Mouse (Mus musculus) midbrain, embryonic 15.5 days (tissue): ENCODE measurements around the gene Eya3. TPM values are rescaled to one million over a fixed set of nuclear protein-coding genes. Genes with fewer than 3 reads are reported as not detected.

Experiments
- ATAC-seq: fragments of 200-750 bp; cut with Nextera tagmentation; replicated peaks from 2 replicates; pipeline ENCODE4 v1.8.0; 2017; ENCODE audit warnings: moderate TSS enrichment
- H3K27ac ChIP-seq: fragments of 300-500 bp; sonication (generic); 2 replicates; pipeline ENCODE4 v1.5.1; 2015; ENCODE audit warnings: mild to moderate bottlenecking, inconsistent platforms
- H3K27me3 ChIP-seq: fragments of 300-500 bp; sonication (generic); replicated peaks from 2 replicates; pipeline ENCODE4 v1.6.1; 2015; ENCODE audit warnings: inconsistent platforms
- H3K36me3 ChIP-seq: fragments of 300-500 bp; sonication (generic); replicated peaks from 2 replicates; pipeline ENCODE4 v1.6.1; 2015; ENCODE audit warnings: inconsistent platforms
- H3K4me1 ChIP-seq: fragments of 300-500 bp; sonication (generic); 2 replicates; pipeline ENCODE4 v1.6.1; 2015; ENCODE audit warnings: inconsistent platforms
- H3K4me2 ChIP-seq: fragments of 300-500 bp; sonication (generic); 2 replicates; pipeline ENCODE4 v1.6.1; 2015; ENCODE audit warnings: inconsistent platforms, mild to moderate bottlenecking, moderate library complexity
- H3K4me3 ChIP-seq: fragments of 300-500 bp; sonication (generic); 2 replicates; pipeline ENCODE4 v1.5.1; 2015; ENCODE audit warnings: mild to moderate bottlenecking, inconsistent platforms
- H3K9ac ChIP-seq: fragments of 300-500 bp; sonication (generic); 2 replicates; pipeline ENCODE4 v1.6.1; 2015; ENCODE audit warnings: mild to moderate bottlenecking, inconsistent platforms
- H3K9me3 ChIP-seq: fragments of 300-500 bp; sonication (generic); 2 replicates; pipeline ENCODE4 v1.6.1; 2016; ENCODE audit warnings: inconsistent platforms
- WGBS: fragments of 180-500 bp; shearing (Covaris S2); methylation state at CpG from one replicate; pipeline ENCODE4 v1.1.7; 2015; ENCODE audit warnings: mixed read lengths; 5-methylcytosine and 5-hydroxymethylcytosine counted together
- polyA plus RNA-seq: library from polyadenylated mRNA; unstranded; fragments of >200 nt; fragmentation: Nextera tagmentation; extraction: Ambion mirVana; gene quantifications from 2 replicates; pipeline ENCODE4 v1.2.1, GENCODE M21; 2015

The Eya3 gene
- polyA plus RNA-seq, 1 experiment from 2014 or later = 15.3 TPM

DNA sequence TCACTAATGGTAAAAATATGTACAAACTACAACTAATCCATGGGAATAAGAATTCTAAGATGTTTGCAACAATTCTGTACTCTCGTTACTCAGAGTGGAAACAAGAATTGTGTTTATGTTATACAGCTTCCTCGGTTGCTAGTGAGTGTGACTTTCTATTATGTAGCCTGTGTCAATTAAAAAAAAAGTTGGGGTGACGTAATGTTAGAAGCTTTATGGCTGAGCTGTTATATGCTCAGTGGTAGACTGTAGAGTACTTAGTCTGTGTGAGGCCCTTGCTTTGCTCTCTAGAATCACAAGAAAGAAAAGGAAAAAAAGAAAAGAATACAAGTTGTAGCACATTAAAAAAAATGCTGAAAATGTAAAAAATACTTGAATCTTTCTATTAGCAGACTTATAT, 15.0 kb downstream of the Eya3 start:
- ATAC-seq = no peak
- no peaks in the 10 kb centered on the region for H3K36me3 ChIP-seq
- WGBS = 74% methylated on average over 3 of the region's 3 CpGs
- no peak overlapping the region for H3K27ac ChIP-seq
- H3K9ac ChIP-seq = no peak overlapping the region
- H3K27me3 ChIP-seq = no peaks in the 10 kb centered on the region
- H3K4me1 ChIP-seq = peaks cover 6% of the 10 kb centered on the region; the same call in 1 of the 2 replicates
- no peaks in the 10 kb centered on the region for H3K9me3 ChIP-seq
- no peak overlapping the region for H3K4me2 ChIP-seq
- no peak overlapping the region for H3K4me3 ChIP-seq

DNA sequence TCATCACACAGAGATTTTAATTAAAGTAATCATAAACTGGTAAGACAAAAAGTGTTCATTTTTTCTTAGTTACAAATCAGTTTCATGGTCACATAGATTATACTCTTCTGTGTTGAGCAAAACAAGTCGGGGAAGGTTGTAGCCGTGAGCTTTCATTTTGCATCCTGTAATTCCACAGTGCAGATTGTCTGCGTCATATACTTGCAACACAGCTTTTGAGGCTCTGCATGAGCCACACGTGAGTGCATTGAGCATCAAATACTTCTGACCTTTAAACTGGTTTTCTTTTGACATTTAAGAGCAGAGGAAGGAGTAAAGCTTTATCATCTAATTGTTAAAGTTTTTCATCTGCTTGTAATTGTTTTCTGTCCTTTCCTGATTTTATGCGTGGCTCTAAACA, 16.5 kb downstream of the Eya3 start:
- 79% methylated on average over 5 of the region's 5 CpGs for WGBS
- H3K27ac ChIP-seq = no peak overlapping the region
- no peak overlapping the region for H3K4me3 ChIP-seq
- no peaks in the 10 kb centered on the region for H3K36me3 ChIP-seq
- no peak overlapping the region for H3K4me2 ChIP-seq
- H3K9ac ChIP-seq = no peak overlapping the region
- H3K4me1 ChIP-seq = no peaks in the 10 kb centered on the region
- H3K27me3 ChIP-seq = no peaks in the 10 kb centered on the region
- ATAC-seq = no peak
- H3K9me3 ChIP-seq = no peaks in the 10 kb centered on the region

GRCm38 (mm10) chr4:132659106-132659505, 20.3 kb downstream of the Eya3 start:
- H3K27me3 ChIP-seq = no peaks in the 10 kb centered on the region
- no peaks in the 10 kb centered on the region for H3K4me1 ChIP-seq
- WGBS = 90% methylated on average over 7 of the region's 7 CpGs
- H3K27ac ChIP-seq = no peak overlapping the region
- no peak overlapping the region for H3K4me3 ChIP-seq
- no peaks in the 10 kb centered on the region for H3K9me3 ChIP-seq
- peaks cover 3% of the 10 kb centered on the region; the same call in 1 of the 2 replicates for H3K36me3 ChIP-seq
- no peak overlapping the region for H3K4me2 ChIP-seq
- no peak overlapping the region for H3K9ac ChIP-seq
- no peak for ATAC-seq

- H3K9me3 ChIP-seq = no peaks in the 10 kb centered on the region
- H3K36me3 ChIP-seq = peaks cover 26% of the 10 kb centered on the region
- H3K4me2 ChIP-seq = no peak overlapping the region
- H3K4me1 ChIP-seq = no peaks in the 10 kb centered on the region
- 95% methylated on average over 5 of the region's 5 CpGs for WGBS
- no peak overlapping the region for H3K4me3 ChIP-seq
- ATAC-seq = no peak
- no peak overlapping the region for H3K27ac ChIP-seq
- H3K9ac ChIP-seq = no peak overlapping the region
- no peaks in the 10 kb centered on the region for H3K27me3 ChIP-seq
Observed at GRCm38 (mm10) chr4:132672697-132673096, 33.9 kb downstream of the Eya3 start.

GRCm38 (mm10) chr4:132676771-132677539, 38.2 kb downstream of the Eya3 start:
- no peak overlapping the region for H3K27ac ChIP-seq
- no peak overlapping the region for H3K4me2 ChIP-seq
- peaks cover 23% of the 10 kb centered on the region; the same call in 1 of the 2 replicates for H3K36me3 ChIP-seq
- H3K9ac ChIP-seq = no peak overlapping the region
- 91% methylated on average over 7 of the region's 7 CpGs for WGBS
- no peaks in the 10 kb centered on the region for H3K9me3 ChIP-seq
- no peak for ATAC-seq
- no peak overlapping the region for H3K4me3 ChIP-seq
- H3K27me3 ChIP-seq = no peaks in the 10 kb centered on the region
- H3K4me1 ChIP-seq = no peaks in the 10 kb centered on the region

- Histone ChIP-seq H3K4me2 (no peak overlapping the region), H3K27ac (no peak overlapping the region), H3K36me3 (peaks cover 3% of the 10 kb centered on the region; the same call in 1 of the 2 replicates), H3K27me3 (no peaks in the 10 kb centered on the region), H3K9ac (no peak overlapping the region), H3K9me3 (no peaks in the 10 kb centered on the region), H3K4me1 (no peaks in the 10 kb centered on the region), H3K4me3 (no peak overlapping the region)
- WGBS = 85% methylated on average over 2 of the region's 2 CpGs
- ATAC-seq = no peak
Observed at GRCm38 (mm10) chr4:132689634-132690033, 50.8 kb downstream of the Eya3 start.

DNA sequence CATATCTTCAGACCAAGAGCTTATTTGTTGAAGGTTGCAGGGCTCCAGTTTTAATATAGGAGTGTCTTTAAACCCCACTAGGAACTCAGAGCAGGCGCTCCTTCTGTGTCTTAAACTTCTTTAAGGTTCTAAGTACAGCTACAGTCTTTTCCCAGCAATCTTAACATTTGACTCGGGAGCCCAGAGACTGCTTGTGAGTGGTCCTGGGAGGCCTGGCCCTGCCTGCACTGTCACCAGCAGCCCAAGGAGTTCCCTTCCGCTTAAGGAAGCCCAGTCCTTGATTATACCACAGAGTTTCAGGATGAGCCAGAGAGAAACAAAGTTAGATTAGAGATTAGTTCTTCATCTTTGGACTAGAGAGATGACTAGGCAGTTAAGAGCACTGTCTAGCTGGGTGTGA, 54.6 kb downstream of the Eya3 start:
- H3K27me3 ChIP-seq = no peaks in the 10 kb centered on the region
- H3K36me3 ChIP-seq = peaks cover 5% of the 10 kb centered on the region; the same call in 1 of the 2 replicates
- no peak overlapping the region for H3K4me3 ChIP-seq
- H3K9ac ChIP-seq = no peak overlapping the region
- no peak overlapping the region for H3K27ac ChIP-seq
- no peak overlapping the region for H3K4me2 ChIP-seq
- WGBS = 90% methylated on average over 3 of the region's 3 CpGs
- H3K4me1 ChIP-seq = no peaks in the 10 kb centered on the region
- no peaks in the 10 kb centered on the region for H3K9me3 ChIP-seq
- no peak for ATAC-seq

DNA sequence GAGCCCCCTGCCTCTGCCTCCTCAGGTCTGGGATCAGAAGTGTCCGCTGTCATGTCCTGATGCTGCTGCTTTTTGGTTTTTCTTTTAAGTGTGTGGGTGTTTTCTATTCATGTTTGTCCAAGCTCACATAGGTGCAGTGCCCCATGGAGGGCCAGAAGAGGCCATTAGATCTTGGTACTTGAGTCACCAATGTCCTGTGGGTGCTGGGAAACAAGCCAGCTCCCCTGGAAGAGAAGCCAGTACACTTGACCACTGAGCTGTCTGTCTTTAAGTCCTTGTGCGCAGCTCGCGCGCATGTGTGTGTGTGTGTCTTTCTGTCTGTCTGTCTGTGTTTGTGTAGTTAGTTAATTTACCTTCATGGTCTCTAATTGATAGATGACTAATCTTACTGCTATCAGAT, 63.3 kb downstream of the Eya3 start:
- WGBS = 95% methylated on average over 5 of the region's 5 CpGs
- Histone ChIP-seq H3K27ac (no peak overlapping the region), H3K9ac (no peak overlapping the region), H3K4me3 (no peak overlapping the region), H3K4me1 (no peaks in the 10 kb centered on the region), H3K4me2 (no peak overlapping the region), H3K27me3 (no peaks in the 10 kb centered on the region), H3K36me3 (peaks cover 37% of the 10 kb centered on the region), H3K9me3 (no peaks in the 10 kb centered on the region)
- ATAC-seq = no peak

GRCm38 (mm10) chr4:132706885-132707284, 68.1 kb downstream of the Eya3 start:
- 96% methylated on average over 8 of the region's 8 CpGs for WGBS
- no peaks in the 10 kb centered on the region for H3K27me3 ChIP-seq
- H3K4me3 ChIP-seq = no peak overlapping the region
- no peak overlapping the region for H3K27ac ChIP-seq
- peaks cover 61% of the 10 kb centered on the region for H3K36me3 ChIP-seq
- ATAC-seq = no peak
- no peaks in the 10 kb centered on the region for H3K9me3 ChIP-seq
- no peak overlapping the region for H3K4me2 ChIP-seq
- no peaks in the 10 kb centered on the region for H3K4me1 ChIP-seq
- no peak overlapping the region for H3K9ac ChIP-seq

DNA sequence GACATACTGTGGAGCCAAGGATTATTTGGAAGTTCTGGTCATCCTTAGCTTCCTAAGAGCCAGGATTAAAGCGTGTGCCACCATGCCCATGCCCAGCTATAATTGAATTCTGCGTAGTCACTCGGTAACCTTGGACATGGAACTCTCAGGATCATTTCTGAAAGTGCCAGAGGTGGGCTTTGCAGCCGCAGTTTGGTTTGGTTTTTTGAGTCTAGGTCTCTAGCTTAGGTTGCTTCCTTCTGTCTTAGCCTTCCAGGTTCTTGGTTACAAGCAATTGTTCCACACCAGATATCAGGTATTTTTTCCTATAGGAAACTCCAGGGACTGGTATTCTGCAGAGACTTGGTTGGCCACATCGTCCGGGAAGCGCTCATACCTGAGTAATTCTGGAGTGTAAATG, 74.4 kb downstream of the Eya3 start:
- ATAC-seq = no peak
- H3K4me1 ChIP-seq = no peaks in the 10 kb centered on the region
- H3K9me3 ChIP-seq = no peaks in the 10 kb centered on the region
- WGBS = 95% methylated on average over 7 of the region's 7 CpGs
- no peak overlapping the region for H3K27ac ChIP-seq
- H3K4me2 ChIP-seq = no peak overlapping the region
- H3K27me3 ChIP-seq = no peaks in the 10 kb centered on the region
- H3K9ac ChIP-seq = no peak overlapping the region
- no peak overlapping the region for H3K4me3 ChIP-seq
- H3K36me3 ChIP-seq = peaks cover 46% of the 10 kb centered on the region

DNA sequence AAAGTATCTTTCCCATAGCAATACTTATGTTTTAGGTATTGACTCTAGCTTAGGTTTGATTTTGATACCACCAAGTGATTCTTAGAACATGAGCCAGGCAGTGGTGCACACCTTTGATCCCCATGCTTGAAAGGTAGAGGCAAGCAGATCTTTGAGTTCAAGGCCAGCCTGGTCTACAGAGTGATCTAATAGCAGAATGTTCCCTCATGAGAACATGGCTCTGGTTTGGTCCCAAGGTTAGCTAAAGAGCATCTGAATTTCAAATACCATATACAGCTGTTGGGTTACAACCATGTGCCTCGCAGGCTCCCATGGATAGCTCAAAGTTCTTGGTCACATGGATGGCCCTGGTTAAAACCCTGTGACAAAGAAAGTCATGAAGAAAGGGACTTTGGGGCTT, 79.5 kb downstream of the Eya3 start:
- no peaks in the 10 kb centered on the region for H3K4me1 ChIP-seq
- no peaks in the 10 kb centered on the region for H3K27me3 ChIP-seq
- no peak for ATAC-seq
- no peak overlapping the region for H3K4me2 ChIP-seq
- H3K36me3 ChIP-seq = peaks cover 29% of the 10 kb centered on the region; the same call in 1 of the 2 replicates
- no peak overlapping the region for H3K27ac ChIP-seq
- H3K4me3 ChIP-seq = no peak overlapping the region
- H3K9ac ChIP-seq = no peak overlapping the region
- H3K9me3 ChIP-seq = no peaks in the 10 kb centered on the region
- WGBS = 98% methylated on average over 1 of the region's 1 CpGs

DNA sequence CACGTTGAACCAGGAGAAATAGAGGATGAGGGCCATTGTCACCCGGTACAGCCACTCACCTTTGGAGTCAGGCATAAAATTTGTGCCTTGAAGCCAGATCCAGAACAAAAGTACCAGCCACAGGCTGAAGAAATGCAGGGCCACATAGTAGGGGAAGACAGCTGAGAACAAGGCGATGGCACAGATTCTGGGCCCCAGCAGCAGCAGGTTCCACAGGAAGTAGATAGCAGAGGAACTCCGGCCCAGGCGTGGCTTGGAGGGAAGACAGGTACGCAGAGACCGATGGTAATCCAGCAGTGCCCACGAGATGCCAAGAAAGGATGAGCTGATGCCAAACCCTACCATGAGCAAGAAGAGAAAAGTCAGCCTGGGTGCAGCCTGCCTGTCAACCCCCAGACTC, 89.4 kb downstream of the Eya3 start:
- Histone ChIP-seq H3K27ac (no peak overlapping the region), H3K9me3 (no peaks in the 10 kb centered on the region), H3K4me2 (no peak overlapping the region), H3K4me3 (no peak overlapping the region), H3K36me3 (0 out of 2 replicates have a peak, but pooled peaks cover 8% of the 10 kb centered on the region), H3K4me1 (peaks cover 9% of the 10 kb centered on the region), H3K27me3 (no peaks in the 10 kb centered on the region), H3K9ac (no peak overlapping the region)
- ATAC-seq = no peak
- WGBS = 91% methylated on average over 8 of the region's 8 CpGs

- Histone ChIP-seq H3K4me3 (peak overlapping the region; percentile 59), H3K4me2 (peak overlapping the region; percentile 86), H3K4me1 (peaks cover 9% of the 10 kb centered on the region), H3K36me3 (0 out of 2 replicates have a peak, but pooled peaks cover 6% of the 10 kb centered on the region), H3K27me3 (no peaks in the 10 kb centered on the region), H3K9ac (peak overlapping the region; percentile 67), H3K27ac (0 out of 2 replicates have a peak overlapping the region, but pooled peaks have one; percentile 45), H3K9me3 (no peaks in the 10 kb centered on the region)
- WGBS = 55% methylated on average over 12 of the region's 12 CpGs
- ATAC-seq = no peak
Observed at GRCm38 (mm10) chr4:132731616-132732015, 92.8 kb downstream of the Eya3 start.
